Mouse (Mus musculus) testis, adult 2 months (tissue): ENCODE measurements around the gene Cygb. TPM values are rescaled to one million over a fixed set of nuclear protein-coding genes. Genes with fewer than 3 reads are reported as not detected.
A peak's percentile ranks its signal among the peaks of the same experiment; 100 is the strongest.

ENCODE experiments used
- H3K27ac ChIP-seq: fragments of 200-500 bp; 2 replicates; pipeline ENCODE4 v1.5.1; 2012; ENCODE audit warnings: low read depth, low read length; ENCODE audit not compliant: control insufficient read depth, insufficient read depth
- H3K27me3 ChIP-seq: fragments of 200-500 bp; 2 replicates; pipeline ENCODE4 v1.6.1; 2012; ENCODE audit warnings: mild to moderate bottlenecking, low read length, moderate library complexity; ENCODE audit not compliant: control insufficient read depth, insufficient read depth
- H3K36me3 ChIP-seq: fragments of 200-500 bp; 2 replicates; pipeline ENCODE4 v1.6.1; 2012; ENCODE audit warnings: mild to moderate bottlenecking, low read length; ENCODE audit not compliant: control insufficient read depth, insufficient read depth
- H3K4me1 ChIP-seq: fragments of 200-500 bp; 2 replicates; pipeline ENCODE4 v1.6.1; 2012; ENCODE audit warnings: low read length; ENCODE audit not compliant: control insufficient read depth, insufficient read depth
- H3K4me3 ChIP-seq: fragments of 200-500 bp; 2 replicates; pipeline ENCODE4 v1.5.1; 2012; ENCODE audit warnings: low read depth, mild to moderate bottlenecking, low read length, moderate library complexity, mixed read lengths; ENCODE audit not compliant: control insufficient read depth
- CTCF ChIP-seq: fragments of 200-500 bp; IDR thresholded peaks from 2 replicates; pipeline ENCODE4 v1.5.1; 2012; ENCODE audit warnings: low read depth, mild to moderate bottlenecking, inconsistent platforms, low read length, moderate library complexity; ENCODE audit not compliant: control insufficient read depth, insufficient read depth, insufficient replicate concordance
- POLR2A ChIP-seq: fragments of 200-500 bp; IDR thresholded peaks from 2 replicates; pipeline ENCODE4 v1.6.1; 2012; ENCODE audit warnings: low read depth, mild to moderate bottlenecking, inconsistent platforms, low read length, moderate library complexity; ENCODE audit not compliant: control insufficient read depth
- polyA plus RNA-seq: library from polyadenylated mRNA; depleted of rRNA; stranded (reverse); fragments of >200 nt; gene quantifications from 2 replicates; pipeline ENCODE4 v1.2.3, GENCODE M21; 2012

Gene Cygb
- polyA plus RNA-seq, 1 experiment: 3.7 TPM

DNA sequence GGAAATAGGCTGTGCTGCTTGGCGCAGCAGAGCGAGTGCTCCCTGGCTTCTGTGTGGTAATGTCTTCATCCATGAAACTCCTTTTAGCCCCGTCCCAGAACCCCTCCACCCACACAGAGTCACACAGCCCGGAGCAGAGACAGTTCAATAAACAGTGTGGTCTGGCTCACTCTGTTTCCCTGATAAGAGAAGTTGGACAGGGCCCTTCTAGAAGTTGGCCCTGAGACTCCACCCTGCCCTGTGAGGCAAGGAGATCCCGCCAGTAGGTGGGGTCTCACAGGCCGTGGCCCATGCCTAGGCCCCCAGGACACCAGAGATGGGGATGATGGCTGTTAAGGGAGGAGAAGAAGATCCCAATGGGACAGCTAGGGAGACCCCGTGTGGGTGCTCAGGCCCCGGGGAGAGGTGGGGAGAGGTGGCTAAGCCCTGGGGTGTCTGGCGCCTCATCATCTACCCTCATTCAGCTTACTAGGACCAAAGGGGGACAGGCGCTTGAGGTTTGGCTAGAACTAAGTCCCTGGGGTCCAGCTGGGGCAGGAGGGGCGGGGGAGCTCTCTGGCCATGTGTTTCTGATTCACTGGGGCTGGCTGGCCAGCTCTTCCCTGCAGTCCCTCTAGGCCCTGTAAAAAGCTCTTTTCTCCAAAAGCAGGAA, 6.6 kb downstream of the Cygb start:
- peak overlapping the region; percentile 12; the same call in 1 of the 2 replicates for H3K27ac ChIP-seq
- TF ChIP-seq CTCF: no peak
- no peak for TF ChIP-seq POLR2A
- H3K36me3 ChIP-seq: no peaks in the 10 kb centered on the region
- H3K4me1 ChIP-seq: peaks cover 16% of the 10 kb centered on the region
- no peaks in the 10 kb centered on the region for H3K27me3 ChIP-seq
- no peak overlapping the region for H3K4me3 ChIP-seq

GRCm38 (mm10) chr11:116646771-116647170, 7.3 kb downstream of the Cygb start:
- Histone ChIP-seq H3K27ac (no peak overlapping the region), H3K36me3 (no peaks in the 10 kb centered on the region), H3K27me3 (no peaks in the 10 kb centered on the region), H3K4me1 (peaks cover 16% of the 10 kb centered on the region), H3K4me3 (no peak overlapping the region)
- TF ChIP-seq CTCF (no peak), POLR2A (no peak)

DNA sequence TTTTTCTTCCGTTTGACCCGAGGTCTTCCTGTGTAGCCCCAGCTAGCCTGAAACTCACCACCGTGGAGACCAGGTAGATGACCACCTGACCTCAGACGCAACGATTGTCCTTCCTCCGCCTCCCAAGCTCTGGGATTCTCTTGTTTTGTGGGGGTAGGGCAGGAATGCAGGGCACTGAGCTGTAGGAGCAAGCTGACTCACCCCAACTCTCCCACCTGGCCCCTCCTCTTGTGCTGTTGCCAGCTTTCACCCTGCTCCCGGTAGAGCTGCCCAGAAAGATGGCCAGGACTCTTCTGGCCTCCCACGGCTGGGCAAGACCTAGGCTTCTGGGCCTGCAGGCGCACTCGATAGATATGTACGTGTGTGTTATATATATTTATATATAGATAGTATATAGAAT, 8.0 kb downstream of the Cygb start:
- Histone ChIP-seq H3K36me3 (no peaks in the 10 kb centered on the region), H3K4me1 (peaks cover 16% of the 10 kb centered on the region), H3K27ac (no peak overlapping the region), H3K4me3 (no peak overlapping the region), H3K27me3 (no peaks in the 10 kb centered on the region)
- no peak for TF ChIP-seq POLR2A
- no peak for TF ChIP-seq CTCF

- no peaks in the 10 kb centered on the region for H3K36me3 ChIP-seq
- TF ChIP-seq POLR2A (no peak), CTCF (no peak)
- H3K4me3 ChIP-seq: no peak overlapping the region
- H3K4me1 ChIP-seq: peaks cover 16% of the 10 kb centered on the region
- no peak overlapping the region for H3K27ac ChIP-seq
- no peaks in the 10 kb centered on the region for H3K27me3 ChIP-seq
These were observed 8.5 kb downstream of the Cygb start for GRCm38 (mm10) chr11:116645446-116646110.

GRCm38 (mm10) chr11:116644225-116645112, 9.6 kb downstream of the Cygb start:
- Histone ChIP-seq H3K4me3 (no peak overlapping the region), H3K4me1 (peaks cover 16% of the 10 kb centered on the region), H3K27me3 (no peaks in the 10 kb centered on the region), H3K36me3 (no peaks in the 10 kb centered on the region), H3K27ac (peak overlapping the region; percentile 38; the same call in 1 of the 2 replicates)
- TF ChIP-seq POLR2A: no peak
- no peak for TF ChIP-seq CTCF

GRCm38 (mm10) chr11:116643579-116644224, 10.4 kb downstream of the Cygb start:
- no peak for TF ChIP-seq POLR2A
- TF ChIP-seq CTCF: no peak
- Histone ChIP-seq H3K27ac (peak overlapping the region; percentile 38; the same call in 1 of the 2 replicates), H3K4me1 (peaks cover 16% of the 10 kb centered on the region), H3K4me3 (peak overlapping the region; percentile 51), H3K27me3 (no peaks in the 10 kb centered on the region), H3K36me3 (no peaks in the 10 kb centered on the region)
